Mouse (Mus musculus): ENCODE data around the gene Plcxd1. TPM values are rescaled to one million over a fixed set of nuclear protein-coding genes. Genes with fewer than 3 reads are reported as not detected.

Gene Plcxd1
- 0.44 and 0.55 TPM in 2 replicates for polyA plus RNA-seq (2015; fragmentation: Nextera tagmentation; extraction: Ambion mirVana)

DNA sequence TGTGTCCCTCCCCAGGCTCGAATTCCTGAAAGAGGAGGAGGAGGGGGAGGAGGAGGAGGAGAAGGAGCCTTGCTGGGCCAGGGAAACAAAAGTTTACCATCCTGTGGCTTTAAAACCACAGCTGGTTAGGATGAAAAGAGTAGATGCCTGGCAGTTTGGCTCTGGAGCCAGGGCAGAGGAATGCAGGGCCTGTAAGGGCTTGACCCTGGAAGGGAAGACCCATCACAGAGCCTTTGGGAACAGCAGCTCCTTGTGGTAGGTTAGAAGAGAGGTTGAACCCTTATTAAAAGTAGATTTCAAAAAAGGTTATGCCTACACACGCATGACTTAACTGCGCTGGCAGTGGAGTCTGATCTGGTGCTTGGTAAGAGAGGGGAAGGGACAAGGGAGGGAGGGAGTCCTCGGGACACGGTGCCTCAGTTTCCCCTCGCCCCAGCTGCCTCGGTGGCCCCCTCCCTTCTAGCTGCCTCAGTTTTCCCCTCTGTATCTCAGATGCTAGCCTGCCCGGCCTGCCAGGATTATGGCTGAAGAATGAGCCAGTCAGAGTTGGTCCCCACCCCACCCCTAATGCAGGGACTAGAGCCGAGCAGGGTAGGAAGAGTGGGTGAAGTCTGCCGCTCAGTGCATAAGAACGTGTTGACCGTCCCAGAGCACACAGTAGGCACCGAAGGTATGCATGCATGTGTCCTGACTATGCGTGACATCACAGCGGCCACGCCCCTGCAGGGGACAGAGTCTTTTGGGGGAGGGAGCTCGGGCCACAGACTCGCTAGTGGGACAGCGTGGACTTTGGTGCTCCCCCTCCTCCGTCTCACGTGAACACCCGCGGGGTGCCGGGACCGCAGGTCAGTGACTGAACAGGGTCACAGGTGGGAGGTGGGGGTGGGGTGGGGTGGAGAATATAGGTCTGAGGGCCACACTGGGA lies at the start of gene Plcxd1:
TSS of gene Plcxd1 (plus strand) at position 314 of the 925 bp plus-strand sequence.

DNA sequence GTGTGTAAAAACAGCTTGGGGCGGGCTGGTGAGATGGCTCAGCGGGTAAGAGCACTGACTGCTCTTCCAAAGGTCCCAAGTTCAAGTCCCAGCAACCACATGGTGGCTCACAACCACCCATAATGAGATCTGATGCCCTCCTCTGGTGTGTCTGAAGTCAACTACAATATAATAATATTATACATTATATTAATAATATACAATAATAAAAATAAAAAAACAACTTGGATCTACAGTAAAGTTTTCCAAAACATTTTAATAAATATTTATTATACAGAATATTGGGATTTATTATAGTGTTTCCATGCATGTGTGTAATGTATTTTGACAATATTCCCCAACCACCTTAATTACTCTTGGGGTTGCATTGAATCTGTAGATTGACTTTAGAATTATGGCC lies 27.4 kb upstream of the Plcxd1 start, which contains the start of gene Gm17655:
TSS of gene Gm17655 (minus strand) at position 101 of the 400 bp plus-strand sequence.

DNA sequence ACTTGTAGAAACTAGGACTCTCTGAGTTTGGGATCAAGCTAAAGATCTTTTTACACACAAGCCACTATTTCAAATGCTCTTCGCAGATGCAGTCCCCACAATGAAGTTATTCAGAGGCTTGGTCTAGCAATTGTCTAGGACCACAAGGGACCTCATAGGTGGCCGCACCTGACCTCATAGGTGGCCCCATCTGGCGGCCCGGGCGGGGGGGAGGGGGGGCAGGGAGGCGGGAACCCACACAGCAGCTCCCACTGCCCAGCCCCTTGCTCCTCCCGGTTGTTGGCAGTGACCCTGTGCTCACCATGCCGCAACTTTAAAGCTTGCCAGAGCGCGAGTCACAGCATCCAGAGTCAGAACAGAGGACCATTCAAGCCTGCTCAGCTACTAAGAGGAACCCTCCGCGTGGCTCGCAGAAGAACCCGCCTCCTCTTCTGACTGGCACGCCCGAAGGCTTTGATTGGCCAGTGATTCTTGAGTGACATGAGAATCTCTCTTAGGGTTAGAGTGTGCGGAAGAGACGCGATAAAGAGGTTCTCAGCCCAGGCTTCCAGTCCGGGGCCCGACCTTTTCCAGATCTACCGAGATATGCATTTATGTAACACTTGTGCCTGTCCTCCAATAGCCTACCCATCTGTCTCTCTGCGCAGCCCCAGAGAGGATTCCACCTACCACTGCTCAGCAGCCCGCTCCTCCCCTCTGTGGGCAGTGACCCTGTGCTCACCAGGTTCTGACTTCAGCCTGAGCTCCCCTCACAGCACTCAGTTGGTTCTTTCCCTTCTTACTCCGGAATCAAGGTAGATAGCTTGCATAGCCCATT lies 5.5 kb upstream of the Plcxd1 start, which contains the start of gene Gm35315:
TSS of gene Gm35315 (minus strand) at position 391 of the 817 bp plus-strand sequence.

DNA sequence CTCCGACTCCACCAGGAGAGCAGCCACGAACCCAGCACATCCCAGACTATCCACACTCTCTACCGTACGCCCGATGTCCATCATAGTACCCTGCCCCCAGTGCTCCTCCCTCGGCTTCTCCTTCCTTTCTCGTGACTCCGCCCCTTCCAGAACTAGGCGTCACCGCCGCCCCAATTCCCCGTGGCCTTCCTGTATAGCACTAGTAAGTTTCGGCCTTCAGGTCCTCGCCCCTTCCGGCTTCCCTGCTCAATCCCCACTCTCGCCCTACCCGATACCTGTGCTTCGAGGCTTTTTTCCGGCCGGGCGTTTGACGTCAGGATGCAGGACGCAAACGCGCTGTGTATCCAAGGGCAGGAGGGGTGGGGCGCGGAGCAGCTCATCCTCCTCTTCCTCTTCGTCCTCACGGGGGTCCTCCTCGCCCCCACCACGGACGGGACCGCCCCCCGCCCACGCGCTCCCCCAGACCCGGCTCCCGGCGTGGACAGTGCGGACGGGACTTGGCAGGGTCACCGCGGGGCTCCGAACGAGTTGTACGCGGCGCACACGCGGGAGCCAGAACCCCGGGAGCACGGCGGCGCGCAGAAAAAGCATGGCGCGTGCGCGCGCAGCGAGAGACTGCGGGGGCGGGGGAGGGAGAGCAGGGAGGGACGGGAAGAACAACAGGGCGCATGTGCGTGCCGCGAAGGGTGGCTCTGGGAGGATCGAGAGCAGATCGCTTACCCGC lies 8.0 kb downstream of the Plcxd1 start, which contains the start of gene Gtpbp6:
TSS of gene Gtpbp6 (minus strand) at position 617 of the 724 bp plus-strand sequence.

DNA sequence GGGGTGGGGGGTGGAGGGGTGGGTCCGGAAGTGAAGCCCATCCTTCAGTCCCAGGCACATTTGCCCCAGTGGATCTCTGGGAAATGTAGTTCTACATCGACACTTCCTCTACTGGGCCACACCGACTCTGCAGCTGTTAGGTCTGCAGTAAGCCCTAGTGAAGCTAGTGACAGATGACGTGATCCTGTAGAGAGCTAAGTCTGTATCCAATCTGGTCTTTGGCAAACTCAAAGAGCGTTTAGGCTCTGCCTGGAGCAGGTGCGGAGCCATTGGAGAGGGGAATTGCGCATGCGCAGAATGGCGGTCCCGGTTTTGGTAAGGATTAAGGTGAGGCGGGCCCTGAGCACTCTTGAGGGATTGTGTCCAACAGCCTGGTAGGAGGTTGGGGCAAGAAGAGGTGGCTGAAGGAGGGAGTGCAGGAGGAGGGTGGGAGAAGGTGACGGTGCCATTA lies 10.2 kb downstream of the Plcxd1 start, which contains the start of gene Zfp605:
TSS of gene Zfp605 (plus strand) at position 102 of the 451 bp plus-strand sequence.

DNA sequence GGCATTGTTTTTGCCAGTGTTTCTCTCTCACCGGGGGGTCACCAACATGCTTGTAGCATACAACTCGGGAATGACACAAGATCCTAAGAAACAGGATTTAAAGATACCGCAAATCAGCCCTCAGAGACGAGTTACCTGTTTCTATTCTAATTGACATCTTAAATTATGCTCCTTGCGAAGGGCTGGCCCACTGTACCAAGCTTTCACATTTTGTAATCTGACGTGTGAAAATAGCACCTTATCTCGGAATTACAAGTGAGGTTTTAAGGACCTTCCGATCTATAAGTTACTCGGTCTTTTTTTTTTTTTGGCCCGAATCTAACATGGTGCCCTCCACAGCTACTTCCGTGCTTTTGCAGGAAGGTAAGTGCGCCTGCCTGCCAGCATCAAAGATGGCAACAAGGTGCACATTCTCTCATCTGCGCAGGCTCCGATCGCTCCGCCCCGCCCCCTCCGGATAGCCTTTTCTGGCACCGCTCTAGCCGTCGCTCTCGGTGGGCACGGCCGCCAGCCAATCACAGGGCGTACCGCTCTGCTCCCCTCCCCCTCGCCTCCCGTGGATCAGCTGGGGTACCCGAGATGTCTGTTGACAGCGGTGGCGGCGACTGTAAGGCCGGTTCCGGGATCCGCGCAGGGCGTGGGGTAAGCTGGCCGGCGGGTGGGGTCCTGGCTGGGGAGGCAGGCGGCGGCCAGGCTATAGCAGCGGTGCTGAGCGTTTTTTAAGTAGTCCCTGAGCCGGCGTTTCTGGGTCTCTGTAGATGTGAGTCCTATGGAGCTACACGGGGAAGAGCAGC lies 35.7 kb downstream of the Plcxd1 start, which contains the start of gene Chfr:
TSS of gene Chfr (plus strand) at position 550 of the 794 bp plus-strand sequence.

Other genes starting within 250 kb of the Plcxd1 start
- 0.80 and 1.4 TPM in 2 replicates for gene Gm15446, start 176.6 kb upstream of the Plcxd1 start, polyA plus RNA-seq (2015; fragmentation: Nextera tagmentation; extraction: Ambion mirVana)
- gene Zfp932, start 103.4 kb upstream of the Plcxd1 start, polyA plus RNA-seq (2015; fragmentation: Nextera tagmentation; extraction: Ambion mirVana), result 21.8 and 36.8 TPM in 2 replicates
- 2.0 and 2.4 TPM in 2 replicates for gene Gm17655, start 27.5 kb upstream of the Plcxd1 start, polyA plus RNA-seq (2015; fragmentation: Nextera tagmentation; extraction: Ambion mirVana)
- 0.25 and 0.29 TPM in 2 replicates for gene Gm35315, start 5.5 kb upstream of the Plcxd1 start, polyA plus RNA-seq (2015; fragmentation: Nextera tagmentation; extraction: Ambion mirVana)
- gene Gtpbp6, start 8.2 kb downstream of the Plcxd1 start, polyA plus RNA-seq (2015; fragmentation: Nextera tagmentation; extraction: Ambion mirVana), result 29.5 and 29.6 TPM in 2 replicates
- gene Zfp605, start 10.1 kb downstream of the Plcxd1 start, polyA plus RNA-seq (2015; fragmentation: Nextera tagmentation; extraction: Ambion mirVana), result 5.5 and 5.9 TPM in 2 replicates
- 20.8 and 26.0 TPM in 2 replicates for gene Chfr, start 35.9 kb downstream of the Plcxd1 start, polyA plus RNA-seq (2015; fragmentation: Nextera tagmentation; extraction: Ambion mirVana)
- gene Golga3, start 76.7 kb downstream of the Plcxd1 start, polyA plus RNA-seq (2015; fragmentation: Nextera tagmentation; extraction: Ambion mirVana), result 7.2 and 10.8 TPM in 2 replicates
- gene Ankle2, start 131.0 kb downstream of the Plcxd1 start, polyA plus RNA-seq (2015; fragmentation: Nextera tagmentation; extraction: Ambion mirVana), result 14.0 and 21.3 TPM in 2 replicates
- gene Pgam5, start 169.9 kb downstream of the Plcxd1 start, polyA plus RNA-seq (2015; fragmentation: Nextera tagmentation; extraction: Ambion mirVana), result 33.5 and 48.6 TPM in 2 replicates
- gene Pxmp2, start 186.2 kb downstream of the Plcxd1 start, polyA plus RNA-seq (2015; fragmentation: Nextera tagmentation; extraction: Ambion mirVana), result 10.4 and 11.8 TPM in 2 replicates
- gene Pole, start 186.3 kb downstream of the Plcxd1 start, polyA plus RNA-seq (2015; fragmentation: Nextera tagmentation; extraction: Ambion mirVana), result 5.2 and 6.4 TPM in 2 replicates
- gene P2rx2, start 243.2 kb downstream of the Plcxd1 start, polyA plus RNA-seq (2015; fragmentation: Nextera tagmentation; extraction: Ambion mirVana), result 0.35 and 1.1 TPM in 2 replicates
- gene Lrcol1, start 244.8 kb downstream of the Plcxd1 start, polyA plus RNA-seq (2015; fragmentation: Nextera tagmentation; extraction: Ambion mirVana), result not detected in 2 replicates

Measured in adrenal gland, postnatal 0 days (tissue).